Mouse (Mus musculus): ENCODE measurements around the gene Mical2. TPM values are rescaled to one million over a fixed set of nuclear protein-coding genes. Genes with fewer than 3 reads are reported as not detected.

Gene Mical2
- 0.09 to 0.24 TPM in 2 of 4 replicates, not detected in the others for total RNA-seq (2023)

GRCm38 (mm10) chr7:112225615-112226262, at the start of gene Mical2:
Mical2 (plus strand) TSS chr7:112225856.

GRCm38 (mm10) chr7:112427357-112428157, 201.9 kb downstream of the Mical2 start, which contains the start of gene Parva:
Parva (plus strand) TSS chr7:112427505.

Other genes with a start within 250 kb of the Mical2 start
- 53.0 to 55.4 TPM (median 55.3 TPM) in 4 replicates for gene Usp47, start 202.4 kb upstream of the Mical2 start, total RNA-seq (2023)
- gene Dkk3, start 66.8 kb upstream of the Mical2 start, total RNA-seq (2023) = 0.27 TPM in 1 of 4 replicates, not detected in the others
- gene Parva, start 201.6 kb downstream of the Mical2 start, total RNA-seq (2023) = 0.12 to 0.70 TPM (median 0.23 TPM) in 4 replicates